Mouse (Mus musculus): ENCODE results near the gene A030014E15Rik. TPM values are rescaled to one million over a fixed set of nuclear protein-coding genes. Genes with fewer than 3 reads are reported as not detected.
"Not testable (repeated sequence)": the region's sequence is repeated elsewhere in the genome, so short reads cannot be mapped to it uniquely, and the experiment has no call there.

The A030014E15Rik gene
- not detected in 2 replicates for polyA plus RNA-seq (2015; fragmentation: Nextera tagmentation; extraction: Ambion mirVana)

- ATAC-seq (replicated peaks) = no peak
- H3K9me3 ChIP-seq = no peaks in the 10 kb centered on the region
- H3K36me3 ChIP-seq (replicated peaks) = no peaks in the 10 kb centered on the region
- H3K4me2 ChIP-seq = no peak within 1 kb of the TSS
- 92% methylated on average over 6 of the region's 6 CpGs for WGBS
- no peaks in the 10 kb centered on the region for H3K4me1 ChIP-seq
- H3K9ac ChIP-seq = no peak within 1 kb of the TSS
- no peak within 1 kb of the TSS for H3K4me3 ChIP-seq
- H3K27me3 ChIP-seq (replicated peaks) = no peaks in the 10 kb centered on the region
- no peak within 1 kb of the TSS for H3K27ac ChIP-seq
These were observed at the start of gene A030014E15Rik for GRCm38 (mm10) chr1:82924650-82925049. TSS of gene A030014E15Rik (plus strand) at chr1:82924917.

GRCm38 (mm10) chr1:82879172-82879571 is 45.5 kb upstream of the A030014E15Rik start:
- no peaks in the 10 kb centered on the region for H3K27me3 ChIP-seq (replicated peaks)
- H3K4me3 ChIP-seq = no peak overlapping the region
- no peak overlapping the region for H3K27ac ChIP-seq
- 76% methylated on average over 2 of the region's 2 CpGs for WGBS
- ATAC-seq (replicated peaks) = no peak
- H3K36me3 ChIP-seq (replicated peaks) = peaks cover 9% of the 10 kb centered on the region; the same call in 1 of the 2 replicates
- H3K4me2 ChIP-seq = no peak overlapping the region
- H3K9ac ChIP-seq = no peak overlapping the region
- H3K9me3 ChIP-seq = no peaks in the 10 kb centered on the region
- no peaks in the 10 kb centered on the region for H3K4me1 ChIP-seq

- Histone ChIP-seq H3K9ac (no peak overlapping the region), H3K9me3 (no peaks in the 10 kb centered on the region), H3K4me2 (no peak overlapping the region), H3K36me3 (replicated peaks) (peaks cover 12% of the 10 kb centered on the region; the same call in 1 of the 2 replicates), H3K4me1 (no peaks in the 10 kb centered on the region), H3K27me3 (replicated peaks) (no peaks in the 10 kb centered on the region), H3K27ac (no peak overlapping the region), H3K4me3 (no peak overlapping the region)
- no peak for ATAC-seq (replicated peaks)
- 81% methylated on average over 8 of the region's 8 CpGs for WGBS
These were observed 44.5 kb upstream of the A030014E15Rik start for GRCm38 (mm10) chr1:82880196-82880595.

DNA sequence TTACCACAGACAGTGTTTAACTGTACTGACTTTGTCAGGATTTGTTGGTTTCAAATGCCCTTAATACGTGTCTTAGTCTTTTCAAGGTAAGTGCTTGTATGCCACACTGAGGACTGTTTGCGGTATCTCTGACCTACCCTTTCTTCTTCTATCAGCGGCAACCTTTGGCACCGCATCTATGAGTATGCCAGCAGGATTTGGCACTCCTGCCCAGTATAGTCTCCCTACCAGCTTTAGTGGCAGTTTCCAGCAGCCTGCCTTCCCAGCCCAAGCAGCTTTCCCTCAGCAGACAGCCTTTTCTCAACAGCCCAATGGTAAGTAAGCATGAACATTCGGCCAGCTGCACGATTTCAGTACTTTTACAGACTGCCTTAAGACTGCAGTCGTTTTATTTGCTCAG is 31.4 kb upstream of the A030014E15Rik start:
- 97% methylated on average over 7 of the region's 7 CpGs for WGBS
- no peak for ATAC-seq (replicated peaks)
- Histone ChIP-seq H3K4me3 (no peak overlapping the region), H3K9me3 (no peaks in the 10 kb centered on the region), H3K27me3 (replicated peaks) (no peaks in the 10 kb centered on the region), H3K27ac (no peak overlapping the region), H3K36me3 (replicated peaks) (peaks cover 16% of the 10 kb centered on the region), H3K4me1 (no peaks in the 10 kb centered on the region), H3K9ac (no peak overlapping the region), H3K4me2 (no peak overlapping the region)

GRCm38 (mm10) chr1:82900567-82900966 is 24.1 kb upstream of the A030014E15Rik start:
- Histone ChIP-seq H3K27ac (no peak overlapping the region), H3K9ac (no peak overlapping the region), H3K9me3 (no peaks in the 10 kb centered on the region), H3K4me2 (no peak overlapping the region), H3K4me1 (no peaks in the 10 kb centered on the region), H3K36me3 (replicated peaks) (peaks cover 9% of the 10 kb centered on the region; the same call in 1 of the 2 replicates), H3K27me3 (replicated peaks) (no peaks in the 10 kb centered on the region), H3K4me3 (no peak overlapping the region)
- ATAC-seq (replicated peaks) = no peak
- 97% methylated on average over 1 of the region's 1 CpGs for WGBS

DNA sequence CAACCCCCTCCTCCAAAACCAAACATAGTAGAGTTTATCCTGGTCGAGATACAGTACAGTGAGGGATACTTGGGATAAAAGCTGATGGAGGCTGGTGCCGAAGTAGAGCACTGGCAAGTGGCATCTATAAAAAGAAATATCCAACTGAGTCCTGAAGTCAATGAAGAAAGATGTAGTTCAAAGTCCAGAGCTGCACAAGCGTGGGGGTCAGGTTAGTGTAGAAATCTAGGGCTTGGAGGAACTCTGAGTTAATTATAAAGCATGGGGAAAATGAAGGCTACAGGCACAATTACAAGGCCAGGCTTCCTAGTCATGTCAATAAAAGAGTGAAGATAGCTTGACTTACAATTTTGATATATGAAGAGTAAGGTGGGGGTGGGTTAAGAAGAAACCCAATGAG is 23.5 kb upstream of the A030014E15Rik start:
- no peaks in the 10 kb centered on the region for H3K4me1 ChIP-seq
- 96% methylated on average over 3 of the region's 3 CpGs for WGBS

DNA sequence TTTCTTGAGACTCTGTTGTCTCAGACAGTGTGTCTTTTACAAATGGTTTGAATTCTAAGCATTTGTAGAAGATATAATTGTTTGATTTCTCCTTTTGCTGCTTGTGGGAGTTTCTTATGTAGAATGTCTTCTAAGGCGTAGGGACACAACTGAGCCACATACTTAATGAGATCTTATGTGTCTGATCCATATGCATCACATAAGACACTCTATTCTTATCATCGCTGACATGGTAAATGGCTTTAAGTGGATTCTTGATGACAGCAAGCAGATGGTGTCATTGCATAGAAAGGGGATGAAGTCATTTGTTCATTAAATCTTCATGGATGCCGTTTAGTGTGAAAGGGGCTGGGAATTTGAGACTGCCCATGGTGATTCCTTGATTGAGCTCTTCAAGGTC is 18.8 kb upstream of the A030014E15Rik start:
- H3K27me3 ChIP-seq (replicated peaks) = no peaks in the 10 kb centered on the region
- H3K27ac ChIP-seq = no peak overlapping the region
- WGBS = 32% methylated on average over 3 of the region's 3 CpGs
- no peaks in the 10 kb centered on the region for H3K4me1 ChIP-seq
- H3K9me3 ChIP-seq = no peaks in the 10 kb centered on the region
- no peak for ATAC-seq (replicated peaks)
- H3K36me3 ChIP-seq (replicated peaks) = peaks cover 7% of the 10 kb centered on the region; the same call in 1 of the 2 replicates
- H3K9ac ChIP-seq = no peak overlapping the region
- no peak overlapping the region for H3K4me3 ChIP-seq
- no peak overlapping the region for H3K4me2 ChIP-seq

More for the DNA sequence above, 23.5 kb upstream of the A030014E15Rik start:
- Histone ChIP-seq H3K4me3 (no peak overlapping the region), H3K27ac (no peak overlapping the region), H3K36me3 (replicated peaks) (peaks cover 9% of the 10 kb centered on the region; the same call in 1 of the 2 replicates), H3K4me2 (no peak overlapping the region), H3K9ac (no peak overlapping the region), H3K27me3 (replicated peaks) (no peaks in the 10 kb centered on the region), H3K9me3 (no peaks in the 10 kb centered on the region)
- ATAC-seq (replicated peaks) = no peak

DNA sequence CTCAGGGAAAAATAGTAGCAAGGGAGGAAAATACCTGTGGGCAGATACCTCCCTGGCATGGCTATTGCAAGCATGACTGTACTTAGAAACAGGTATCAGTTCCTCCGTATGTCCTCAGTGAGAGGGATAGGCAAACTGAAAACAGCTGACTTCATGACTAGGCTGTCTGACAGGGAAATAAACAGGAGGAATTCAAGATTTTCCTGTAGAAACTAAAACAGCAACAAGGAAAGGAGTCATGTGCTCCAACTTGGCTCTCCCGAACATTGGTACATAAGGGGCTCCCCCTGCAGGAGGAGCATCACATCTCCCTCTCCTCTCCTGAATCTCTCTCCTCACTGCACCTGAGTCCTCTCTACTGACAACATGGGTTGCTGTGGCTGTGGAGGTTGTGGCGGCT is 11.7 kb upstream of the A030014E15Rik start, which contains the start of gene A030005L19Rik:
Gene A030005L19Rik, plus strand, starts transcription at position 301 of the 400 bp plus-strand sequence.
- Histone ChIP-seq H3K27me3 (replicated peaks) (no peaks in the 10 kb centered on the region), H3K4me1 (no peaks in the 10 kb centered on the region), H3K36me3 (replicated peaks) (no peaks in the 10 kb centered on the region), H3K27ac (no peak within 1 kb of the TSS), H3K9me3 (no peaks in the 10 kb centered on the region), H3K4me3 (no peak within 1 kb of the TSS), H3K9ac (no peak within 1 kb of the TSS), H3K4me2 (no peak within 1 kb of the TSS)
- WGBS = 94% methylated on average over 3 of the region's 3 CpGs
- ATAC-seq (replicated peaks) = no peak

DNA sequence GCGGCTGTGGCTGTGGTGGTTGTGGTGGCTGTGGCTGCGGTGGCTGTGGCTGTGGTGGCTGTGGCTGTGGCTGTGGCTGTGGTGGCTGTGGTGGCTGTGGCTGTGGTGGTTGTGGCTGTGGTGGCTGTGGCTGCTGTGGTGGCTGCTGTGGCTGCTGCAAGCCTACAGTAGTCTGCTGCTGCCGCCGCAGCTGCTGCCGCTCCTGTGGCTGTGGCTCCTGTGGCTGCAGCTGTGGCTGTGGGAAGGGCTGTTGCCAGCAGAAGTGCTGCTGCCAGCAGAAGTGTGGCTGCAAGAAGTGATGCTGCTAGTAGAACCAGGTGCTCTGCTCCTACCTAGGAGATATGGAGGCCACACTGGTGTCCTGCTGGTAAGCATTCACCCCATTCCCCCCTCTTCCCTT is 11.3 kb upstream of the A030014E15Rik start:
- WGBS = 96% methylated on average over 5 of the region's 5 CpGs
- not testable (repeated sequence) for H3K4me3 ChIP-seq; H3K27me3 ChIP-seq (replicated peaks); ATAC-seq (replicated peaks); H3K36me3 ChIP-seq (replicated peaks); H3K27ac ChIP-seq; H3K4me2 ChIP-seq; H3K4me1 ChIP-seq; H3K9ac ChIP-seq; H3K9me3 ChIP-seq

DNA sequence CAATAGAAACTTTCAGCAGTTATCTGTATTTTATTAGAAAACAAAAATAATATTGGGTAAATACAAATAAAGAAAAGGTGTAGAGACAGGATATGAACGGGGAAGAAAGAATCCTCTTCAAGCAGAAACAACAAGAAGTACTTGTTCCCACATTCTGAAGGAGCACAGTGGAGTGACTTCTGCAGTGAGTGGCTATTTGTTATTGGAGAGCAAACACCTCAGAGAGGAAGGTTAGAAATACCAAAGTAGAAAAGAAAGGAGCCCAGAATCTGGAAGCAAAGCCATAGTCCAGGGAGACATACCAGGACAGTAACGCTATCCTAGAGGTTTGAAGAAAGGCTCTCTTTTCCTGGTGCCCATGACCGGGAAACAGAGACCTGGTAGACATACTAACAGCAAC is 5.8 kb downstream of the A030014E15Rik start:
- H3K4me3 ChIP-seq; H3K9me3 ChIP-seq; H3K9ac ChIP-seq; H3K36me3 ChIP-seq (replicated peaks); H3K27ac ChIP-seq; H3K4me2 ChIP-seq; H3K4me1 ChIP-seq; ATAC-seq (replicated peaks); H3K27me3 ChIP-seq (replicated peaks): not testable (repeated sequence)
- WGBS = 95% methylated on average over 3 of the region's 3 CpGs

DNA sequence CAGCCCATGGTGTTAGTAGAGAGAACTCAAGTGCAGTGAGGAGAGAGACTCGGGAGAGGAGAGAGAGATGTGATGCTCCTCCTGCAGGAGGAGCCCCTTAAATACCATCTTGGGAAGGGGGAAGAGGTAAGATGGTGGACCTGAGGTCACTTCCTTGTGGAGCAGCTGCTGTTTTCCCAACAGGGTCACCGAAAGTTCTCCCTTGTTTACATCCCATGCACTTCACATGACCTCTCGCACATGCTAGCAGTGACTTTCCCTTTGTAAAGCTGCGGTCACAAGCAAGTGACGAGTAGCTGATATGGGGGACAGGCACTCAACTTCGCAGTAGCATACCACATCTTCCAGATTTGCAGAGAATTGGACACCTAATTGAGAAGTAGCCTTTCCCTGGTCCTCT is 6.6 kb downstream of the A030014E15Rik start, which contains the start of gene Gm6217:
Gene Gm6217, minus strand, starts transcription at position 74 of the 400 bp plus-strand sequence.
- WGBS = no CpG with 5 or more reads among the region's 6 CpGs
- H3K9ac ChIP-seq; H3K4me1 ChIP-seq; H3K36me3 ChIP-seq (replicated peaks); H3K4me2 ChIP-seq; H3K27ac ChIP-seq; H3K27me3 ChIP-seq (replicated peaks); H3K9me3 ChIP-seq; H3K4me3 ChIP-seq; ATAC-seq (replicated peaks): not testable (repeated sequence)

DNA sequence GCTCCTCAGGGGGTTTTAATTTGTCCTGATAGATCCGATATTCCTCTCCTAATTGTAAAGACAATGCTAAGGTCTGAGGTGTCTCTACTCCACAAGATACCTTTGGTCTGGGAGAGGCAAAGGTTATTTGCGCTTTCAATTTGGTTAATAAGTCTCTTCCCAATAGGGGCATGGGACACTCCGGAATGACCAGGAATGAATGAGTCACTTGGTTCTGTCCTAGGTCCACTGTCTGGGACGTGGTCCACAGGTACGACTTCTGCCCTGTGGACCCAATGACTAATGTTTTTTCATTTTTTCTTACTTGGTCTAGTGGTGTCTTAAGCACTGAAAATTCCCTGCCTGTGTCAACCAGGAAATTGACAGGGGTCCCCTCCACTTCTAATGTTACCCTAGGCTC is 13.9 kb downstream of the A030014E15Rik start:
- no peaks in the 10 kb centered on the region for H3K4me1 ChIP-seq
- WGBS = 92% methylated on average over 5 of the region's 5 CpGs
- H3K4me2 ChIP-seq = no peak overlapping the region
- H3K27ac ChIP-seq = no peak overlapping the region
- no peak for ATAC-seq (replicated peaks)
- no peaks in the 10 kb centered on the region; the same call in 1 of the 2 replicates for H3K9me3 ChIP-seq
- H3K4me3 ChIP-seq = no peak overlapping the region
- no peak overlapping the region for H3K9ac ChIP-seq
- H3K27me3 ChIP-seq (replicated peaks) = no peaks in the 10 kb centered on the region
- H3K36me3 ChIP-seq (replicated peaks) = no peaks in the 10 kb centered on the region

DNA sequence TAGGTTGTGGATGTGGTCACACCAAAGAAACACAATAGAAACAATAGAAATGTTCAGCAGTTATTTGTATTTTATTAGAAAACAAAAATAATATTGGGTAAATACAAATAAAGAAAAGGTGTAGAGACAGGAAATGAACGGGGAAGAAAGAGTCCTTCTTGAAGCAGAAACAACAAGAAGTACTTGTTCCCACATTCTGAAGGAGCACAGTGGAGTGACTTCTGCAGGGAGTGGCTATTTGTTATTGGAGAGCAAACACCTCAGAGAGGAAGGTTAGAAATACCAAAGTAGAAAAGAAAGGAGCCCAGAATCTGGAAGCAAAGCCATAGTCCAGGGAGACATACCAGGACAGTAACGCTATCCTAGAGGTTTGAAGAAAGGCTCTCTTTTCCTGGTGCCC is 17.8 kb downstream of the A030014E15Rik start:
- not testable (repeated sequence) for H3K27me3 ChIP-seq (replicated peaks)

More for the DNA sequence above, 17.8 kb downstream of the A030014E15Rik start:
- not testable (repeated sequence) for H3K9me3 ChIP-seq; ATAC-seq (replicated peaks); H3K4me3 ChIP-seq; H3K9ac ChIP-seq; H3K4me1 ChIP-seq; H3K36me3 ChIP-seq (replicated peaks); H3K4me2 ChIP-seq; H3K27ac ChIP-seq
- WGBS = 99% methylated on average over 2 of the region's 2 CpGs
